Mouse (Mus musculus) cortical plate, adult 2 months (tissue): Measurements from ENCODE around the gene Pinlyp. TPM values are rescaled to one million over a fixed set of nuclear protein-coding genes. Genes with fewer than 3 reads are reported as not detected.

Source experiments
- H3K27ac ChIP-seq: fragments of 200-500 bp; 2 replicates; pipeline ENCODE4 v1.5.1; 2012; ENCODE audit warnings: low read length, control low read depth, inconsistent platforms; ENCODE audit not compliant: insufficient read depth
- H3K4me1 ChIP-seq: fragments of 200-500 bp; 2 replicates; pipeline ENCODE4 v1.6.1; 2011; ENCODE audit warnings: low read length; ENCODE audit not compliant: control insufficient read depth, insufficient read depth
- H3K4me3 ChIP-seq: fragments of 200-500 bp; 2 replicates; pipeline ENCODE4 v1.5.1; 2011; ENCODE audit warnings: mild to moderate bottlenecking, low read length, control low read depth; ENCODE audit not compliant: insufficient read depth
- CTCF ChIP-seq: fragments of 200-500 bp; IDR thresholded peaks from 2 replicates; pipeline ENCODE4 v1.5.1; 2011; ENCODE audit warnings: mild to moderate bottlenecking, control low read depth, low read length; ENCODE audit not compliant: insufficient read depth; ENCODE audit errors: extremely low read depth
- POLR2A ChIP-seq: fragments of 200-500 bp; IDR thresholded peaks from 2 replicates; pipeline ENCODE4 v1.6.1; 2011; ENCODE audit warnings: mild to moderate bottlenecking, low read length, control low read depth; ENCODE audit not compliant: insufficient read depth; ENCODE audit errors: extremely low read depth
- polyA plus RNA-seq: library from polyadenylated mRNA; depleted of rRNA; stranded (reverse); fragments of >200 nt; gene quantifications from 2 replicates; pipeline ENCODE4 v1.2.3, GENCODE M21; 2012; rRNA removed

The Pinlyp gene
- polyA plus RNA-seq, 1 experiment, result 0.33 TPM

DNA sequence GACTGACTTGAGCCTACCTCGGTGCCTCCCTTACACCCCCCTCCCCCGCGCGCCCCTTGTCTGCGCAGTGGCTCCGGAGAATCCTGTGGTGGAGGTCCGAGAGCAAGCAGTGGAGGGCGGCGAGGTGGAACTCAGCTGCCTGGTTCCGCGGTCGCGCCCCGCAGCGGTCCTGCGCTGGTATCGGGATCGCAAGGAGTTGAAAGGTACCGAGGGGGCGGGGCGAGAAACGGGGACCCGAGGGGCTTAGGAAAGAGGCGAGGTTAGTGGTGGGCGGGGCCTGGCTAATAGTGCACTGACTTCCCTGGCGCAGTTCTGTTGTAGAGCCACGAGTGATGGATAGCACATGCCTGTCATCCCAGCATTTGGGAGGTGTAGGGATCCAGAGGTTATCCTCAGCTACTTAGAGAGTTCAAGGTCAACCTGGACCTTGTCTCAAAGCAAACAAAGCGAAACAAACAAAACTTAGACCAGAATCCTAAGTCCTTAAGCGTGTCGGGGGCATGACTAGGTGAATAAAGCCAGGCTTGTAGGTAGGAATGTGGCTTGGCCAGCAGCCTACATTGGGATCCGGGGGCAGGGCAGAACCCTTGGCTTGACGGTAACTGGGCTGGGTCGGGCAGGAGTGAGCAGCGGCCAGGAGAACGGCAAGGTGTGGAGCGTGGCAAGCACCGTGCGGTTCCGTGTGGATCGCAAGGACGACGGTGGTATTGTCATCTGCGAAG is 45.9 kb downstream of the Pinlyp start:
- no peak overlapping the region for H3K4me3 ChIP-seq
- TF ChIP-seq POLR2A (no peak), CTCF (no peak)
- H3K4me1 ChIP-seq, result peaks cover 1% of the 10 kb centered on the region
- no peak overlapping the region for H3K27ac ChIP-seq

Other genes starting within 250 kb of the Pinlyp start
- gene Zfp61, start 244.9 kb downstream of the Pinlyp start, polyA plus RNA-seq, result 22.9 and 27.6 TPM in 2 replicates
- gene Zfp94, start 229.5 kb downstream of the Pinlyp start, polyA plus RNA-seq, result 20.2 and 22.4 TPM in 2 replicates
- 0.29 TPM in 1 of 2 replicates, not detected in the other for gene Tescl, start 212.2 kb downstream of the Pinlyp start, polyA plus RNA-seq
- gene Lypd5, start 196.9 kb downstream of the Pinlyp start, polyA plus RNA-seq, result not detected in 2 replicates
- gene Kcnn4, start 175.9 kb downstream of the Pinlyp start, polyA plus RNA-seq, result 0.47 and 0.77 TPM in 2 replicates
- 81.7 and 84.5 TPM in 2 replicates for gene Smg9, start 146.5 kb downstream of the Pinlyp start, polyA plus RNA-seq
- 0.55 and 1.4 TPM in 2 replicates for gene Irgc1, start 93.8 kb downstream of the Pinlyp start, polyA plus RNA-seq
- gene Plaur, start 83.6 kb downstream of the Pinlyp start, polyA plus RNA-seq, result 1.3 and 1.5 TPM in 2 replicates
- 234 and 237 TPM in 2 replicates for gene Cadm4, start 64.1 kb downstream of the Pinlyp start, polyA plus RNA-seq
- gene Zfp428, start 39.1 kb downstream of the Pinlyp start, polyA plus RNA-seq, result 71.7 and 73.4 TPM in 2 replicates
- not detected in 2 replicates for gene AC161166.1, start 33.7 kb downstream of the Pinlyp start, polyA plus RNA-seq
- gene Irgq, start 15.4 kb downstream of the Pinlyp start, polyA plus RNA-seq, result 52.9 and 53.9 TPM in 2 replicates
- gene Xrcc1, start 171 bp upstream of the Pinlyp start, polyA plus RNA-seq, result 41.6 and 46.2 TPM in 2 replicates
- 18.4 and 19.4 TPM in 2 replicates for gene Ethe1, start 41.4 kb upstream of the Pinlyp start, polyA plus RNA-seq
- gene Zfp575, start 41.5 kb upstream of the Pinlyp start, polyA plus RNA-seq, result 7.3 and 7.4 TPM in 2 replicates
- gene Phldb3, start 64.6 kb upstream of the Pinlyp start, polyA plus RNA-seq, result 0.08 and 0.11 TPM in 2 replicates
- gene Lypd3, start 90.4 kb upstream of the Pinlyp start, polyA plus RNA-seq, result not detected in 2 replicates
- not detected in 2 replicates for gene Tex101, start 130.6 kb upstream of the Pinlyp start, polyA plus RNA-seq
- not detected in 2 replicates for gene BC049730, start 163.1 kb upstream of the Pinlyp start, polyA plus RNA-seq
- gene Gm4763, start 180.8 kb upstream of the Pinlyp start, polyA plus RNA-seq, result not detected in 2 replicates
- gene Cd177, start 214.2 kb upstream of the Pinlyp start, polyA plus RNA-seq, result not detected in 2 replicates
- 0.19 TPM in 1 of 2 replicates, not detected in the other for gene Ceacam10, start 231.1 kb upstream of the Pinlyp start, polyA plus RNA-seq